Mouse (Mus musculus) cerebellum, adult 2 months (tissue): ENCODE measurements around the gene Nol11.

ENCODE experiments used
- CTCF ChIP-seq: fragments of 200-500 bp; IDR thresholded peaks from 2 replicates; pipeline ENCODE4 v1.5.1; 2011; ENCODE audit warnings: low read depth, mild to moderate bottlenecking, control low read depth, low read length, moderate library complexity, borderline replicate concordance; ENCODE audit not compliant: insufficient read depth
- POLR2A ChIP-seq: fragments of 200-500 bp; IDR thresholded peaks from 2 replicates; pipeline ENCODE4 v1.6.1; 2011; ENCODE audit warnings: low read length, control low read depth, borderline replicate concordance; ENCODE audit not compliant: insufficient read depth

GRCm38 (mm10) chr11:107226013-107226412, 36.8 kb upstream of the Nol11 start:
- TF ChIP-seq POLR2A: no peak
- no peak for TF ChIP-seq CTCF
